Mouse (Mus musculus): ENCODE measurements around the gene 9530003J23Rik.

9530003J23Rik gene

GRCm38 (mm10) chr10:117185399-117186089 lies 53.0 kb downstream of the 9530003J23Rik start:
- no peak for DNase-seq (ENCODE audit: low read depth, low spot score)

All from R1 (cell line).